Mouse (Mus musculus) heart, postnatal 0 days (tissue): ENCODE measurements around the gene Mia2.

Source experiments
- CTCF ChIP-seq: IDR thresholded peaks from 2 replicates; pipeline ENCODE4 v1.5.1; 2016; ENCODE audit warnings: antibody characterized with exemption, control low read depth, low read depth
- EP300 ChIP-seq: IDR thresholded peaks from 2 replicates; pipeline ENCODE4 v1.6.1; 2016; ENCODE audit warnings: antibody characterized with exemption, low read depth

- no peak for TF ChIP-seq CTCF
- no peak for TF ChIP-seq EP300
These were observed 132.8 kb downstream of the Mia2 start for GRCm38 (mm10) chr12:59228401-59228800.
